Mouse (Mus musculus) MEL (cell line): ENCODE measurements at regions not wholly inside any gene's neighbourhood (a gene's known extent, or its start where the extent isn't known, plus 50 kb on each side); places are given as distances from the start of the nearest gene placed in this dataset.

Experiments
- CHD1 ChIP-seq: IDR thresholded peaks from 2 replicates; pipeline ENCODE4 v1.6.1; 2012; ENCODE audit warnings: low read depth, mild to moderate bottlenecking, inconsistent platforms, low read length, improper control_type of control experiment
- CTCF ChIP-seq, 3 experiments: IDR thresholded peaks in 2 of 3; conservative IDR thresholded peaks in 1 of 3; 2 replicates each; pipeline ENCODE4 v1.5.1; 2011 to 2012; ENCODE audit warnings: low read length in 3 of 3, low read depth in 2 of 3, mild to moderate bottlenecking in 2 of 3, improper control_type of control experiment in 1 of 3, inconsistent platforms in 1 of 3, mixed read lengths in 1 of 3, moderate library complexity in 1 of 3; ENCODE audit not compliant: control insufficient read depth in 1 of 3, insufficient read depth in 1 of 3, poor library complexity in 1 of 3, severe bottlenecking in 1 of 3
- E2F4 ChIP-seq: IDR thresholded peaks from 2 replicates; pipeline ENCODE4 v1.6.1; 2011; ENCODE audit warnings: low read depth, low read length, improper control_type of control experiment, borderline replicate concordance
- EP300 ChIP-seq, 2 experiments: IDR thresholded peaks; 2 replicates each; pipeline ENCODE4 v1.6.1; 2011; ENCODE audit warnings: improper control_type of control experiment in 2 of 2, low read length in 2 of 2, low read depth in 1 of 2, mild to moderate bottlenecking in 1 of 2
- NRF1 ChIP-seq: IDR thresholded peaks from 2 replicates; pipeline ENCODE4 v1.6.1; 2014; ENCODE audit warnings: low read depth, mild to moderate bottlenecking, inconsistent platforms, low read length, improper control_type of control experiment, moderate library complexity; ENCODE audit not compliant: poor library complexity, insufficient read depth, severe bottlenecking
- POLR2A ChIP-seq, 2 experiments: IDR thresholded peaks; 2 replicates each; pipeline ENCODE4 v1.6.1; 2011 to 2012; ENCODE audit warnings: low read length in 2 of 2, mild to moderate bottlenecking in 2 of 2, control low read depth in 1 of 2, improper control_type of control experiment in 1 of 2, low read depth in 1 of 2, moderate library complexity in 1 of 2; ENCODE audit not compliant: control insufficient read depth in 1 of 2, insufficient read depth in 1 of 2, poor library complexity in 1 of 2
- POLR2AphosphoS2 ChIP-seq: IDR thresholded peaks from 2 replicates; pipeline ENCODE4 v1.6.1; 2011; ENCODE audit warnings: low read length, improper control_type of control experiment

DNA sequence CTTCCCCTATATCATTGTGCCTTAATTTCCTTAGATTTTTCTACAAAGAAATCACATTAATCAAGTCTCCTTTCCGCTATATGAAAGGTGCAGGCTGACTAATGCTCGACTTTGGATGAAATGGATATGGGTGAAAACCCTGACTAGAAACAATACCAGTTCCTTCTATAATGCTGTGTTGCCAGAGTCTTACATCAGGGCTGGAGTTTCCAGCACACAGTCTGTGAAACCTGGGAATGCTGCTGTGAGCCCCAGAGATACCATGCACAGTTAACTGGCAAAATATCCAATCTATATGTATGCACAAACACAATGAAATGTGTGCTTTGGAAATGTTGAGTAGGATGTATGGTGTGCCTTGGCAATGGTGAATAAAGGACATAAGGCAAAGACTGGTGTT, 75.5 kb downstream of the Mterf1b start:
- TF ChIP-seq POLR2A (IDR thresholded peaks at IDR 0.05; ENCODE audit: control insufficient read depth in 1 of 2, insufficient read depth in 1 of 2, low read depth in 1 of 2, low read length in 2 of 2, poor library complexity in 1 of 2), result no peak
- no peak for TF ChIP-seq CHD1
- no peak for TF ChIP-seq POLR2AphosphoS2
- no peak for TF ChIP-seq CTCF (IDR thresholded peaks at IDR 0.05 in 2 of 3, conservative IDR thresholded peaks at IDR 0.05 in 1 of 3; ENCODE audit: control insufficient read depth in 1 of 3, insufficient read depth in 1 of 3, low read depth in 2 of 3, low read length in 3 of 3, poor library complexity in 1 of 3, severe bottlenecking in 1 of 3)
- no peak for TF ChIP-seq NRF1
- no peak for TF ChIP-seq E2F4
- TF ChIP-seq EP300 (IDR thresholded peaks at IDR 0.05; ENCODE audit: low read depth in 1 of 2, low read length in 2 of 2), result no peak
